Mouse (Mus musculus) embryo, embryonic 11.5 days (tissue): ENCODE measurements at regions not wholly inside any gene's neighbourhood (a gene's known extent, or its start where the extent isn't known, plus 50 kb on each side); places are given as distances from the start of the nearest gene placed in this dataset.
A peak's percentile ranks its signal among the peaks of the same experiment; 100 is the strongest.

Source experiments
- DNase-seq: peaks from one replicate; pipeline ENCODE4 v3.0.0-alpha.2; 2012; ENCODE audit warnings: low read depth, low spot score

GRCm38 (mm10) chr14:45714311-45714710, 56.4 kb upstream of the Ddhd1 start:
- DNase-seq: no peak

GRCm38 (mm10) chr14:45714786-45715185, 56.8 kb upstream of the Ddhd1 start:
- no peak for DNase-seq

GRCm38 (mm10) chr14:45716100-45716499, 58.2 kb upstream of the Ddhd1 start:
- DNase-seq: no peak

GRCm38 (mm10) chr14:45722887-45723286, 64.9 kb upstream of the Ddhd1 start:
- no peak for DNase-seq

- no peak for DNase-seq
These were observed 66.4 kb upstream of the Ddhd1 start for GRCm38 (mm10) chr14:45724341-45724740.

GRCm38 (mm10) chr14:45734530-45735410, 76.8 kb upstream of the Ddhd1 start:
- DNase-seq: no peak

GRCm38 (mm10) chr14:45737966-45738365, 80.0 kb upstream of the Ddhd1 start:
- no peak for DNase-seq

GRCm38 (mm10) chr14:45739638-45740037, 81.7 kb upstream of the Ddhd1 start:
- peak; percentile 23 for DNase-seq

- no peak for DNase-seq
These were observed 82.7 kb upstream of the Ddhd1 start for GRCm38 (mm10) chr14:45740662-45741061.

- no peak for DNase-seq
These were observed 88.2 kb upstream of the Ddhd1 start for GRCm38 (mm10) chr14:45746176-45746575.

- no peak for DNase-seq
These were observed 99.4 kb upstream of the Ddhd1 start for GRCm38 (mm10) chr14:45757376-45757775.

GRCm38 (mm10) chr14:45760890-45761680, 103.1 kb upstream of the Ddhd1 start:
- DNase-seq: no peak

- DNase-seq: no peak
These were observed 106.3 kb upstream of the Ddhd1 start for GRCm38 (mm10) chr14:45764231-45764630.

GRCm38 (mm10) chr14:45766582-45766981, 108.6 kb upstream of the Ddhd1 start:
- no peak for DNase-seq

- DNase-seq: peak; percentile 49
These were observed 114.8 kb upstream of the Ddhd1 start for GRCm38 (mm10) chr14:45772665-45773277.

- no peak for DNase-seq
These were observed 115.4 kb upstream of the Ddhd1 start for GRCm38 (mm10) chr14:45773326-45773725.

- no peak for DNase-seq
These were observed 123.9 kb upstream of the Ddhd1 start for GRCm38 (mm10) chr14:45781850-45782249.

GRCm38 (mm10) chr14:45794980-45795379, 137.0 kb upstream of the Ddhd1 start:
- DNase-seq: no peak

- no peak for DNase-seq
These were observed 138.8 kb upstream of the Ddhd1 start for GRCm38 (mm10) chr14:45796665-45797319.

GRCm38 (mm10) chr14:45797320-45797696, 139.4 kb upstream of the Ddhd1 start:
- DNase-seq: no peak

- DNase-seq: no peak
These were observed 141.3 kb upstream of the Ddhd1 start for GRCm38 (mm10) chr14:45799286-45799685.

GRCm38 (mm10) chr14:45805950-45806349, 148.0 kb upstream of the Ddhd1 start:
- DNase-seq: no peak
